Mouse (Mus musculus) olfactory bulb, adult 2 months (tissue): ENCODE results near the gene Cradd.

Source experiments
- CTCF ChIP-seq: fragments of 200-500 bp; IDR thresholded peaks from 2 replicates; pipeline ENCODE4 v1.5.1; 2012; ENCODE audit warnings: low read depth, mild to moderate bottlenecking, low read length, moderate library complexity; ENCODE audit not compliant: insufficient read depth
- POLR2A ChIP-seq: fragments of 200-500 bp; IDR thresholded peaks from 2 replicates; pipeline ENCODE4 v1.6.1; 2012; ENCODE audit warnings: mild to moderate bottlenecking, low read depth, low read length, moderate library complexity; ENCODE audit not compliant: insufficient read depth

GRCm38 (mm10) chr10:95275488-95275887 is 48.4 kb downstream of the Cradd start:
- no peak for TF ChIP-seq CTCF
- TF ChIP-seq POLR2A: no peak
